Mouse (Mus musculus): ENCODE data around the gene Alad.
"Not testable (repeated sequence)": the region's sequence is repeated elsewhere in the genome, so short reads cannot be mapped to it uniquely, and the experiment has no call there.

Gene Alad

GRCm38 (mm10) chr4:62486162-62486696 lies 33.5 kb downstream of the Alad start:
- DNase-seq (ENCODE audit: low read depth), result no peak

GRCm38 (mm10) chr4:62485450-62486161 lies 34.1 kb downstream of the Alad start:
- DNase-seq (ENCODE audit: low read depth), result no peak

GRCm38 (mm10) chr4:62484928-62485327 lies 34.8 kb downstream of the Alad start:
- no peak for DNase-seq (ENCODE audit: low read depth)

GRCm38 (mm10) chr4:62480709-62481605 lies 38.8 kb downstream of the Alad start:
- peak; percentile 49 for DNase-seq (ENCODE audit: low read depth)

GRCm38 (mm10) chr4:62479937-62480708 lies 39.6 kb downstream of the Alad start, which contains the start of gene Bspry:
Gene Bspry, plus strand, starts transcription at chr4:62480053.
- peak; percentile 68 for DNase-seq (ENCODE audit: low read depth)

- not testable (repeated sequence) for DNase-seq (ENCODE audit: low read depth)
Measured at GRCm38 (mm10) chr4:62479593-62479936, 40.2 kb downstream of the Alad start.

GRCm38 (mm10) chr4:62477542-62478244 lies 42.0 kb downstream of the Alad start:
- no peak for DNase-seq (ENCODE audit: low read depth)

- DNase-seq (ENCODE audit: low read depth), result peak; percentile 78
Measured at GRCm38 (mm10) chr4:62475793-62476192, 43.9 kb downstream of the Alad start.

GRCm38 (mm10) chr4:62475131-62475530 lies 44.6 kb downstream of the Alad start:
- DNase-seq (ENCODE audit: low read depth), result no peak

- DNase-seq (ENCODE audit: low read depth), result no peak
Measured at GRCm38 (mm10) chr4:62472071-62472470, 47.6 kb downstream of the Alad start.

GRCm38 (mm10) chr4:62470598-62471051 lies 49.1 kb downstream of the Alad start, which contains the start of gene Wdr31:
Gene Wdr31, minus strand, starts transcription at chr4:62470896.
- DNase-seq (ENCODE audit: low read depth), result peak; percentile 89

GRCm38 (mm10) chr4:62468158-62468557 lies 51.6 kb downstream of the Alad start:
- no peak for DNase-seq (ENCODE audit: low read depth)

GRCm38 (mm10) chr4:62463124-62463523 lies 56.6 kb downstream of the Alad start:
- no peak for DNase-seq (ENCODE audit: low read depth)

GRCm38 (mm10) chr4:62460348-62460747 lies 59.4 kb downstream of the Alad start:
- no peak for DNase-seq (ENCODE audit: low read depth)

Measured in naive thymus-derived CD4-positive, alpha-beta T cell, adult 2 months (primary cell).